Mouse (Mus musculus) limb, embryonic 11.5 days (tissue): ENCODE data around the gene Igsf11. TPM values are rescaled to one million over a fixed set of nuclear protein-coding genes. Genes with fewer than 3 reads are reported as not detected.
A peak's percentile ranks its signal among the peaks of the same experiment; 100 is the strongest.

Experiments
- ATAC-seq: fragments of 200-750 bp; cut with Nextera tagmentation; 2 replicates; pipeline ENCODE4 v1.8.0; 2017; ENCODE audit warnings: low read depth; ENCODE audit not compliant: insufficient number of reproducible peaks, low FRiP score, low TSS enrichment
- DNase-seq: peaks from one replicate; pipeline ENCODE4 v3.0.0-alpha.2; 2015; ENCODE audit warnings: low spot score
- H3K27ac ChIP-seq: fragments of 300-500 bp; sonication (generic); replicated peaks from 2 replicates; pipeline ENCODE4 v1.5.1; 2014; ENCODE audit warnings: low read depth, mild to moderate bottlenecking, low read length
- H3K27me3 ChIP-seq: fragments of 300-500 bp; sonication (generic); 2 replicates; pipeline ENCODE4 v1.6.1; 2014; ENCODE audit warnings: mild to moderate bottlenecking, low read length, mixed read lengths; ENCODE audit not compliant: control insufficient read depth, insufficient read depth
- H3K36me3 ChIP-seq: fragments of 300-500 bp; sonication (generic); 2 replicates; pipeline ENCODE4 v1.6.1; 2014; ENCODE audit warnings: mild to moderate bottlenecking, low read length, moderate library complexity, mixed read lengths; ENCODE audit not compliant: control insufficient read depth, insufficient read depth
- H3K4me1 ChIP-seq: fragments of 300-500 bp; sonication (generic); 2 replicates; pipeline ENCODE4 v1.6.1; 2014; ENCODE audit warnings: low read length, mixed read lengths; ENCODE audit not compliant: control insufficient read depth, insufficient read depth
- H3K4me2 ChIP-seq: fragments of 300-500 bp; sonication (generic); 2 replicates; pipeline ENCODE4 v1.6.1; 2014; ENCODE audit warnings: low read depth, mild to moderate bottlenecking, moderate library complexity; ENCODE audit not compliant: severe bottlenecking
- H3K4me3 ChIP-seq: fragments of 300-500 bp; sonication (generic); 2 replicates; pipeline ENCODE4 v1.5.1; 2014; ENCODE audit warnings: low read depth, low read length
- H3K9ac ChIP-seq: fragments of 300-500 bp; sonication (generic); 2 replicates; pipeline ENCODE4 v1.6.1; 2014; ENCODE audit warnings: mild to moderate bottlenecking, low read length
- H3K9me3 ChIP-seq: fragments of 300-500 bp; sonication (generic); 2 replicates; pipeline ENCODE4 v1.6.1; 2016; ENCODE audit warnings: low read length; ENCODE audit not compliant: control insufficient read depth
- WGBS: fragments of 180-500 bp; shearing (Covaris S2); extraction: QIAGEN DNeasy Blood & Tissue Kit; methylation state at CpG from one replicate; pipeline ENCODE4 v1.1.7; 2014; 5-methylcytosine and 5-hydroxymethylcytosine counted together
- polyA plus RNA-seq: library from polyadenylated mRNA; unstranded; fragments of >200 nt; fragmentation: Nextera tagmentation; extraction: Ambion mirVana; gene quantifications from 2 replicates; pipeline ENCODE4 v1.2.1, GENCODE M21; 2014

Igsf11 gene
- polyA plus RNA-seq, 1 experiment from 2014 or later, result 0.52 TPM

- DNase-seq (peak; percentile 98), ATAC-seq (peak; percentile 95)
- H3K4me2 ChIP-seq, result peak overlapping the region; percentile 64
- under 1% methylated on average over 67 of the region's 71 CpGs for WGBS
- peak overlapping the region; percentile 70 for H3K9ac ChIP-seq
- no peaks in the 10 kb centered on the region for H3K4me1 ChIP-seq
- H3K27ac ChIP-seq, result no peak overlapping the region
- H3K4me3 ChIP-seq, result peak overlapping the region; percentile 43
- peaks cover 12% of the 10 kb centered on the region; the same call in 1 of the 2 replicates for H3K27me3 ChIP-seq
- H3K36me3 ChIP-seq, result no peaks in the 10 kb centered on the region
- H3K9me3 ChIP-seq, result no peaks in the 10 kb centered on the region
These were observed 9.8 kb downstream of the Igsf11 start for GRCm38 (mm10) chr16:38902111-38902778.

- H3K4me2 ChIP-seq, result no peak overlapping the region; the same call in 1 of the 2 replicates
These were observed 10.5 kb downstream of the Igsf11 start for GRCm38 (mm10) chr16:38903020-38903419.

GRCm38 (mm10) chr16:38904202-38904601 lies 11.7 kb downstream of the Igsf11 start:
- Histone ChIP-seq H3K4me2 (no peak overlapping the region), H3K4me1 (peaks cover 6% of the 10 kb centered on the region; the same call in 1 of the 2 replicates), H3K9ac (no peak overlapping the region), H3K9me3 (no peaks in the 10 kb centered on the region), H3K4me3 (no peak overlapping the region), H3K27me3 (peaks cover 10% of the 10 kb centered on the region; the same call in 1 of the 2 replicates), H3K27ac (no peak overlapping the region), H3K36me3 (no peaks in the 10 kb centered on the region)
- ATAC-seq (no peak), DNase-seq (no peak)
- 76% methylated on average over 9 of the region's 9 CpGs for WGBS

More at GRCm38 (mm10) chr16:38903020-38903419, 10.5 kb downstream of the Igsf11 start:
- H3K4me3 ChIP-seq, result no peak overlapping the region
- DNase-seq (no peak), ATAC-seq (no peak)
- peaks cover under 1% of the 10 kb centered on the region; the same call in 1 of the 2 replicates for H3K4me1 ChIP-seq
- no peak overlapping the region for H3K27ac ChIP-seq
- no peaks in the 10 kb centered on the region for H3K36me3 ChIP-seq
- no peak overlapping the region for H3K9ac ChIP-seq
- H3K27me3 ChIP-seq, result peaks cover 12% of the 10 kb centered on the region; the same call in 1 of the 2 replicates
- WGBS, result 34% methylated on average over 4 of the region's 4 CpGs
- no peaks in the 10 kb centered on the region for H3K9me3 ChIP-seq

GRCm38 (mm10) chr16:38905911-38906310 lies 13.4 kb downstream of the Igsf11 start:
- Histone ChIP-seq H3K36me3 (no peaks in the 10 kb centered on the region), H3K4me1 (peaks cover 6% of the 10 kb centered on the region; the same call in 1 of the 2 replicates), H3K4me3 (no peak overlapping the region), H3K9me3 (no peaks in the 10 kb centered on the region), H3K9ac (no peak overlapping the region), H3K4me2 (no peak overlapping the region), H3K27me3 (peaks cover 10% of the 10 kb centered on the region; the same call in 1 of the 2 replicates), H3K27ac (no peak overlapping the region)
- ATAC-seq (no peak), DNase-seq (no peak)
- 70% methylated on average over 10 of the region's 10 CpGs for WGBS

- Histone ChIP-seq H3K4me1 (peaks cover 6% of the 10 kb centered on the region; the same call in 1 of the 2 replicates), H3K4me3 (no peak overlapping the region), H3K27ac (no peak overlapping the region), H3K27me3 (peaks cover 8% of the 10 kb centered on the region; the same call in 1 of the 2 replicates), H3K9ac (no peak overlapping the region), H3K9me3 (no peaks in the 10 kb centered on the region), H3K4me2 (no peak overlapping the region), H3K36me3 (no peaks in the 10 kb centered on the region)
- ATAC-seq, result no peak
- WGBS, result 58% methylated on average over 9 of the region's 9 CpGs
- DNase-seq, result no peak
These were observed 15.8 kb downstream of the Igsf11 start for GRCm38 (mm10) chr16:38908304-38908703.

GRCm38 (mm10) chr16:38909506-38909905 lies 17.0 kb downstream of the Igsf11 start:
- H3K27ac ChIP-seq, result no peak overlapping the region
- H3K4me1 ChIP-seq, result peaks cover 6% of the 10 kb centered on the region; the same call in 1 of the 2 replicates
- no peaks in the 10 kb centered on the region for H3K9me3 ChIP-seq
- no peak overlapping the region for H3K4me3 ChIP-seq
- WGBS, result 67% methylated on average over 12 of the region's 12 CpGs
- H3K4me2 ChIP-seq, result no peak overlapping the region
- H3K36me3 ChIP-seq, result no peaks in the 10 kb centered on the region
- ATAC-seq (no peak), DNase-seq (no peak)
- no peak overlapping the region for H3K9ac ChIP-seq
- no peaks in the 10 kb centered on the region for H3K27me3 ChIP-seq

GRCm38 (mm10) chr16:38910088-38910487 lies 17.6 kb downstream of the Igsf11 start:
- H3K9ac ChIP-seq, result no peak overlapping the region
- H3K36me3 ChIP-seq, result no peaks in the 10 kb centered on the region
- DNase-seq (no peak), ATAC-seq (no peak)
- 89% methylated on average over 8 of the region's 8 CpGs for WGBS
- no peaks in the 10 kb centered on the region for H3K27me3 ChIP-seq
- no peaks in the 10 kb centered on the region for H3K9me3 ChIP-seq
- no peak overlapping the region for H3K4me2 ChIP-seq
- H3K27ac ChIP-seq, result no peak overlapping the region
- no peak overlapping the region for H3K4me3 ChIP-seq
- peaks cover 6% of the 10 kb centered on the region; the same call in 1 of the 2 replicates for H3K4me1 ChIP-seq

- WGBS, result 85% methylated on average over 4 of the region's 4 CpGs
- no peak overlapping the region for H3K4me3 ChIP-seq
- no peaks in the 10 kb centered on the region for H3K36me3 ChIP-seq
- H3K4me1 ChIP-seq, result no peaks in the 10 kb centered on the region
- no peak overlapping the region for H3K9ac ChIP-seq
- H3K27me3 ChIP-seq, result no peaks in the 10 kb centered on the region
- no peaks in the 10 kb centered on the region for H3K9me3 ChIP-seq
- H3K27ac ChIP-seq, result no peak overlapping the region
- no peak overlapping the region for H3K4me2 ChIP-seq
- DNase-seq (no peak), ATAC-seq (no peak)
These were observed 23.0 kb downstream of the Igsf11 start for GRCm38 (mm10) chr16:38915451-38915850.
